9 mouse cellular contexts compared by ENCODE assay signal in genomic region chr12:69446085-69446467, GRCm38 (mm10).
A peak's percentile ranks its signal among the peaks of the same experiment; 100 is the strongest.
DNase-seq lines count a peak whose midpoint lies in the region; ATAC-seq and TF ChIP-seq lines count a peak whose summit lies in the region.
"Had no signal": no experiment of that assay in that cellular context is flagged by ENCODE, and none has a peak within 500 bp of the region (broad histone marks: within the 10 kb centered on the region; RNA-seq: fewer than 3 reads in every experiment).

No protein-coding gene starts in this region.

- WGBS in heart, embryonic 12.5 days, result 59% methylated on average over 10 of the region's 10 CpGs
- WGBS in forebrain, postnatal 0 days, result 4% methylated on average over 10 of the region's 10 CpGs
- 90% methylated on average over 10 of the region's 10 CpGs for WGBS in macrophage (ENCODE audit: missing documents)

- no peak overlapping the region for H3K27ac ChIP-seq in heart, embryonic 12.5 days (ENCODE audit: poor library complexity, severe bottlenecking)
- peak overlapping the region; percentile 67 for H3K27ac ChIP-seq in forebrain, postnatal 0 days (ENCODE audit: low read depth, low read length)
- peak overlapping the region; percentile 96 for H3K27ac ChIP-seq in macrophage

- no peak overlapping the region for H3K4me3 ChIP-seq in heart, embryonic 12.5 days
- no peak overlapping the region for H3K4me3 ChIP-seq in forebrain, postnatal 0 days (ENCODE audit: low read depth, low read length)
- H3K4me3 ChIP-seq in macrophage (ENCODE audit: inconsistent target), result no peak overlapping the region

- peak overlapping the region; percentile 43 for H3K4me2 ChIP-seq in heart, embryonic 12.5 days
- peak overlapping the region; percentile 38 for H3K4me2 ChIP-seq in forebrain, postnatal 0 days (ENCODE audit: low read depth)

- no peaks in the 10 kb centered on the region for H3K36me3 ChIP-seq in heart, embryonic 12.5 days
- H3K36me3 ChIP-seq in forebrain, postnatal 0 days (ENCODE audit: insufficient read depth), result no peaks in the 10 kb centered on the region
- no peaks in the 10 kb centered on the region for H3K36me3 ChIP-seq in macrophage (ENCODE audit: inconsistent target)
- H3K36me3 ChIP-seq: G1E had no signal

- H3K9me3 ChIP-seq in heart, embryonic 12.5 days (replicated peaks), result 0 out of 2 replicates have a peak, but pooled peaks cover 3% of the 10 kb centered on the region
- H3K9me3 ChIP-seq in forebrain, postnatal 0 days (ENCODE audit: low read length), result no peaks in the 10 kb centered on the region
- H3K9me3 ChIP-seq: G1E had no signal

- no peak for DNase-seq in heart, postnatal 25 days (ENCODE audit: low spot score)
- peak; percentile 66 for DNase-seq in MN1 (ENCODE audit: low spot score)
- peak; percentile 47 for DNase-seq in forebrain, postnatal 0 days
- no peak for DNase-seq in adrenal gland, postnatal 25 days
- DNase-seq in frontal cortex, postnatal 10 days (ENCODE audit: low spot score in 2 of 2), result no peak
- no peak for DNase-seq in layer of hippocampus, adult 11-12 months (ENCODE audit: low spot score)

- H3K27me3 ChIP-seq in heart, embryonic 12.5 days (replicated peaks), result no peaks in the 10 kb centered on the region
- H3K27me3 ChIP-seq in forebrain, postnatal 0 days (ENCODE audit: insufficient read depth, low read length), result no peaks in the 10 kb centered on the region

- ATAC-seq in heart, embryonic 12.5 days (ENCODE audit: insufficient number of reproducible peaks, low FRiP score), result no peak
- ATAC-seq in forebrain, postnatal 0 days, result peak; percentile 53

- no peak for TF ChIP-seq CTCF in forebrain, postnatal 0 days (IDR thresholded peaks at IDR 0.05; ENCODE audit: low read depth)

- no peaks in the 10 kb centered on the region for H3K79me2 ChIP-seq in macrophage (ENCODE audit: inconsistent target)

- no peak overlapping the region for H3K9ac ChIP-seq in heart, embryonic 12.5 days
- peak overlapping the region; percentile 36 for H3K9ac ChIP-seq in forebrain, postnatal 0 days

- peaks cover 25% of the 10 kb centered on the region for H3K4me1 ChIP-seq in heart, embryonic 12.5 days (replicated peaks)
- peaks cover 9% of the 10 kb centered on the region for H3K4me1 ChIP-seq in forebrain, postnatal 0 days (ENCODE audit: insufficient read depth)

- intact Hi-C loops in heart, postnatal 25 days (cut with DNase I), result loop anchor here (5.0 kb wide), 1 partner anchor 56 kb away; no protein-coding TSS in a partner anchor

Comparison
In these comparisons a context has a peak if more than half of its experiments do, and no peak if none do; other contexts are left out.
1. DNase-seq: peak in MN1 (single experiment) and forebrain, postnatal 0 days (single experiment); none in heart, postnatal 25 days (single experiment), adrenal gland, postnatal 25 days (single experiment), frontal cortex, postnatal 10 days (0 of 2) and layer of hippocampus, adult 11-12 months (single experiment).